Mouse (Mus musculus): ENCODE measurements around the gene Fgf18. TPM values are rescaled to one million over a fixed set of nuclear protein-coding genes. Genes with fewer than 3 reads are reported as not detected.

Gene Fgf18
- polyA plus RNA-seq, 1 experiment from 2014 or later = 2.9 TPM

GRCm38 (mm10) chr11:33162998-33163506 is 15.9 kb upstream of the Fgf18 start, which contains the start of gene Npm1:
Npm1 (minus strand) TSS chr11:33163206.
- Histone ChIP-seq H3K4me2 (peak within 1 kb of the TSS; percentile 94), H3K9ac (peak within 1 kb of the TSS; percentile 98), H3K27ac (peak within 1 kb of the TSS; percentile 97), H3K36me3 (ENCODE audit: poor library complexity, severe bottlenecking) (peaks cover 32% of the 10 kb centered on the region), H3K9me3 (replicated peaks) (no peaks in the 10 kb centered on the region), H3K4me1 (peaks cover 22% of the 10 kb centered on the region), H3K27me3 (no peaks in the 10 kb centered on the region), H3K4me3 (peak within 1 kb of the TSS; percentile 98)
- peak; percentile 96 for ATAC-seq
- WGBS = 4% methylated on average over 49 of the region's 49 CpGs

GRCm38 (mm10) chr11:33162211-33162997 is 15.2 kb upstream of the Fgf18 start:
- peak; percentile 68 for ATAC-seq
- peaks cover 22% of the 10 kb centered on the region for H3K4me1 ChIP-seq
- H3K9me3 ChIP-seq (replicated peaks) = no peaks in the 10 kb centered on the region
- WGBS = 2% methylated on average over 46 of the region's 53 CpGs
- H3K4me3 ChIP-seq = peak overlapping the region; percentile 98
- H3K27me3 ChIP-seq = no peaks in the 10 kb centered on the region
- H3K36me3 ChIP-seq (ENCODE audit: poor library complexity, severe bottlenecking) = peaks cover 39% of the 10 kb centered on the region
- H3K4me2 ChIP-seq = peak overlapping the region; percentile 94
- H3K27ac ChIP-seq = peak overlapping the region; percentile 97
- H3K9ac ChIP-seq = peak overlapping the region; percentile 98

DNA sequence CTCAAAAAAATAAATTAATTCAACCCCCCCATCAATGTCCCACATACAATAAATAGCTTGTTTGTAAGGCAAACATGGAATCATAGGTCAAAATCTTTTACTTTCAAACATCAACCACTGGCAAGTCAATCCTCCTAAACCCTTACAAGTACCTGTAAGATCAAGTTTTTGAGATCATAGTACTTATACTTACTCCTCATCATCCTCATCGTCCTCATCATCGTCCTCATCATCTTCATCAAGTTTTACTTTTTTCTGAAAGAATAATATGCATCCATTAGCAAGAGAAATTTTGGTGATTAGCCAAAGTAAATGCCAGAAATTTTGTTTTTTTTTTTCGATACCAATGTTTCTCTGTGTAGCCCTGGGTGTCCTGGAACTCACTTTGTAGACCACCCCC is 12.5 kb upstream of the Fgf18 start:
- 93% methylated on average over 3 of the region's 3 CpGs for WGBS
- Histone ChIP-seq H3K27ac (no peak overlapping the region), H3K27me3 (no peaks in the 10 kb centered on the region), H3K36me3 (ENCODE audit: poor library complexity, severe bottlenecking) (peaks cover 61% of the 10 kb centered on the region), H3K4me2 (no peak overlapping the region), H3K9ac (no peak overlapping the region), H3K4me1 (peaks cover 22% of the 10 kb centered on the region), H3K9me3 (replicated peaks) (no peaks in the 10 kb centered on the region), H3K4me3 (no peak overlapping the region)
- no peak for ATAC-seq

- H3K4me2 ChIP-seq = no peak overlapping the region
- WGBS = 80% methylated on average over 2 of the region's 2 CpGs
Measured at GRCm38 (mm10) chr11:33157453-33158196, 10.4 kb upstream of the Fgf18 start.

GRCm38 (mm10) chr11:33156436-33157015 is 9.3 kb upstream of the Fgf18 start:
- WGBS = 88% methylated on average over 4 of the region's 4 CpGs
- peaks cover 85% of the 10 kb centered on the region for H3K36me3 ChIP-seq (ENCODE audit: poor library complexity, severe bottlenecking)
- no peaks in the 10 kb centered on the region for H3K27me3 ChIP-seq

More at GRCm38 (mm10) chr11:33157453-33158196, 10.4 kb upstream of the Fgf18 start:
- H3K27me3 ChIP-seq = no peaks in the 10 kb centered on the region
- peaks cover 17% of the 10 kb centered on the region for H3K4me1 ChIP-seq
- H3K36me3 ChIP-seq (ENCODE audit: poor library complexity, severe bottlenecking) = peaks cover 75% of the 10 kb centered on the region
- no peak overlapping the region for H3K4me3 ChIP-seq
- no peak overlapping the region for H3K27ac ChIP-seq
- H3K9ac ChIP-seq = no peak overlapping the region
- ATAC-seq = no peak
- H3K9me3 ChIP-seq (replicated peaks) = no peaks in the 10 kb centered on the region

GRCm38 (mm10) chr11:33154459-33154858 is 7.3 kb upstream of the Fgf18 start:
- peaks cover 86% of the 10 kb centered on the region for H3K36me3 ChIP-seq (ENCODE audit: poor library complexity, severe bottlenecking)
- no peak overlapping the region for H3K27ac ChIP-seq
- no peaks in the 10 kb centered on the region for H3K9me3 ChIP-seq (replicated peaks)
- ATAC-seq = no peak
- H3K4me3 ChIP-seq = no peak overlapping the region
- H3K4me2 ChIP-seq = no peak overlapping the region
- WGBS = 87% methylated on average over 3 of the region's 3 CpGs
- H3K27me3 ChIP-seq = no peaks in the 10 kb centered on the region
- no peak overlapping the region for H3K9ac ChIP-seq
- H3K4me1 ChIP-seq = no peaks in the 10 kb centered on the region

More at GRCm38 (mm10) chr11:33156436-33157015, 9.3 kb upstream of the Fgf18 start:
- no peak overlapping the region for H3K9ac ChIP-seq
- ATAC-seq = no peak
- H3K4me1 ChIP-seq = peaks cover 12% of the 10 kb centered on the region
- H3K27ac ChIP-seq = no peak overlapping the region
- no peak overlapping the region for H3K4me3 ChIP-seq
- no peak overlapping the region for H3K4me2 ChIP-seq
- H3K9me3 ChIP-seq (replicated peaks) = no peaks in the 10 kb centered on the region

DNA sequence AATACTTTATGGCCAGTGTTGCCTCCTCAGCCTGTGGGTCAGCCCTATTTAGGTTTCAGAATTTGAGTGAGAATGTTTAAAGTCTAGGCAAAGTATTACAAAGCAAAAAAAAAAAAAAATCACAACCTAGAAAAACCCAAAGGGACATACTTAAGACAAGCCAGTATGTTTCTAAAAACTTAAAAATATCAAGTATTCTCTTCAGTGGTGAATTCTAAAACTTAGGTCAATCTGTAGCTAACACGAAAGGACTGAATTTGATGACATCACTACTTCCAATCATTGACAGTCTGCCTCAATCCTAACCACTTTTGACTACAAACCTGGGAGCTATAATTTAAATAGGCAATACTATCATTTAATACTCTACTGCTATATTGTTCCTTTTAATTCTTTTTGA is 5.8 kb upstream of the Fgf18 start:
- WGBS = 88% methylated on average over 1 of the region's 1 CpGs
- H3K4me2 ChIP-seq = no peak overlapping the region
- ATAC-seq = no peak
- H3K36me3 ChIP-seq (ENCODE audit: poor library complexity, severe bottlenecking) = peaks cover 74% of the 10 kb centered on the region
- H3K27ac ChIP-seq = no peak overlapping the region
- no peaks in the 10 kb centered on the region for H3K27me3 ChIP-seq
- H3K9me3 ChIP-seq (replicated peaks) = no peaks in the 10 kb centered on the region
- no peak overlapping the region for H3K4me3 ChIP-seq
- no peak overlapping the region for H3K9ac ChIP-seq
- peaks cover 3% of the 10 kb centered on the region for H3K4me1 ChIP-seq

- Histone ChIP-seq H3K27me3 (0 out of 2 replicates have a peak, but pooled peaks cover under 1% of the 10 kb centered on the region), H3K36me3 (ENCODE audit: poor library complexity, severe bottlenecking) (peaks cover 64% of the 10 kb centered on the region), H3K4me2 (no peak overlapping the region), H3K4me3 (no peak overlapping the region), H3K27ac (no peak overlapping the region), H3K9me3 (replicated peaks) (no peaks in the 10 kb centered on the region), H3K9ac (no peak overlapping the region), H3K4me1 (peaks cover 13% of the 10 kb centered on the region)
- ATAC-seq = no peak
- WGBS = 76% methylated on average over 4 of the region's 4 CpGs
Measured at GRCm38 (mm10) chr11:33151780-33152145, 4.6 kb upstream of the Fgf18 start.

- H3K27ac ChIP-seq = no peak overlapping the region
- 0 out of 2 replicates have a peak, but pooled peaks cover 2% of the 10 kb centered on the region for H3K27me3 ChIP-seq
- no peak overlapping the region for H3K9ac ChIP-seq
- no peaks in the 10 kb centered on the region for H3K9me3 ChIP-seq (replicated peaks)
- no peak overlapping the region for H3K4me2 ChIP-seq
- 82% methylated on average over 3 of the region's 3 CpGs for WGBS
- peaks cover 59% of the 10 kb centered on the region for H3K36me3 ChIP-seq (ENCODE audit: poor library complexity, severe bottlenecking)
- H3K4me3 ChIP-seq = no peak overlapping the region
- peaks cover 17% of the 10 kb centered on the region for H3K4me1 ChIP-seq
- no peak for ATAC-seq
Measured at GRCm38 (mm10) chr11:33151128-33151779, 4.1 kb upstream of the Fgf18 start.

GRCm38 (mm10) chr11:33150364-33150763 is 3.2 kb upstream of the Fgf18 start:
- no peak overlapping the region for H3K27ac ChIP-seq
- H3K9me3 ChIP-seq (replicated peaks) = no peaks in the 10 kb centered on the region
- no peak overlapping the region for H3K9ac ChIP-seq
- no peak for ATAC-seq
- H3K36me3 ChIP-seq (ENCODE audit: poor library complexity, severe bottlenecking) = peaks cover 52% of the 10 kb centered on the region
- H3K27me3 ChIP-seq = peaks cover 8% of the 10 kb centered on the region
- H3K4me1 ChIP-seq = peaks cover 23% of the 10 kb centered on the region
- H3K4me2 ChIP-seq = no peak overlapping the region
- H3K4me3 ChIP-seq = no peak overlapping the region

DNA sequence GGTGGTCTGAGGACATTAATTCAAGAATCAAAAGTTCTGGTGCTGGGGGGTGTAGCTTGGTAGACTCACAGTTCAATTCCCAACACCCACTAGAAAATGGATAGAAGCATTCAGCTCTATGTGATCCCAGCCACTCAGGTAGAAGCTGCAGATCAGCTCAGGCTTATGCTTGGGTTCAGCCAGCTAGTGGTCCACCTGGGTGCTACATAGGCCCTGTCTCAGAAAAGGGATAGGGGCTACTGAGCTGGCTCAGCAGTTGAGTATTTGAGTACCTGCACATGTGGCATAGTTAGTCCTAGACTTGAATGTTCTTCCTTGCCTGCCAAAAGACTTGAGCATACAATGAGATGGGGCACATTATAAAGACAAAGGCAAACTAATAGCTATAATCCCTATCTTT is 2.3 kb upstream of the Fgf18 start:
- H3K27me3 ChIP-seq = peaks cover 16% of the 10 kb centered on the region
- no peak overlapping the region for H3K4me3 ChIP-seq
- no peak overlapping the region for H3K9ac ChIP-seq
- H3K27ac ChIP-seq = no peak overlapping the region
- H3K4me2 ChIP-seq = no peak overlapping the region
- peaks cover 31% of the 10 kb centered on the region for H3K4me1 ChIP-seq
- no peaks in the 10 kb centered on the region for H3K9me3 ChIP-seq (replicated peaks)
- H3K36me3 ChIP-seq (ENCODE audit: poor library complexity, severe bottlenecking) = peaks cover 43% of the 10 kb centered on the region
- ATAC-seq = no peak

DNA sequence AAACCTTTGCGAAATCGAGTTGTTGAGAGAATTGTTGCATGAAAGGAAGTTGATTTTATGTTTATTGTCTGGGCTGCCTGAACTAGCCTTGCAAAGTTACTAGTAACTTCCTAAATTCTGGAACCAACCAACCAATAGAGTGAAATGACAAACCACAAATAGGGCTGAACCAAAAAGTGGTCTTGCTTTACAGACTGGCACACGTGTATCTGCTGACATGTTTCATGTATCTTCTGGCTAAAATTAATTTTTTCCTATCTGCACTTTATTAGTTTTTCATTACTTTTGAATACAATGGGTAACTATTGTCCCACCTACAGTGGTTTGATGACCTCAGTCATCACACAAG is 1.9 kb upstream of the Fgf18 start:
- no peaks in the 10 kb centered on the region for H3K9me3 ChIP-seq (replicated peaks)
- 26% methylated on average over 3 of the region's 3 CpGs for WGBS
- H3K27ac ChIP-seq = no peak overlapping the region
- H3K4me1 ChIP-seq = peaks cover 33% of the 10 kb centered on the region
- no peak overlapping the region for H3K9ac ChIP-seq
- ATAC-seq = no peak
- peaks cover 20% of the 10 kb centered on the region for H3K27me3 ChIP-seq
- peaks cover 39% of the 10 kb centered on the region for H3K36me3 ChIP-seq (ENCODE audit: poor library complexity, severe bottlenecking)
- H3K4me2 ChIP-seq = no peak overlapping the region
- no peak overlapping the region for H3K4me3 ChIP-seq
